Mouse (Mus musculus) intestine, embryonic 14.5 days (tissue): ENCODE data around the gene Clcn2. TPM values are rescaled to one million over a fixed set of nuclear protein-coding genes. Genes with fewer than 3 reads are reported as not detected.
A peak's percentile ranks its signal among the peaks of the same experiment; 100 is the strongest.

Experiments
- ATAC-seq: fragments of 200-750 bp; cut with Nextera tagmentation; replicated peaks from 2 replicates; pipeline ENCODE4 v1.8.0; 2017; ENCODE audit warnings: low read depth, moderate number of reproducible peaks, moderate TSS enrichment, moderate library complexity; ENCODE audit not compliant: low FRiP score, low TSS enrichment
- DNase-seq: peaks from one replicate; pipeline ENCODE4 v3.0.0-alpha.2; 2018; ENCODE audit warnings: low spot score
- H3K27ac ChIP-seq: fragments of 300-500 bp; sonication (generic); 2 replicates; pipeline ENCODE4 v1.5.1; 2014; ENCODE audit warnings: low read depth, mild to moderate bottlenecking, control low read depth
- H3K27me3 ChIP-seq: fragments of 300-500 bp; sonication (generic); replicated peaks from 2 replicates; pipeline ENCODE4 v1.6.1; 2014; ENCODE audit warnings: low read length, control low read depth; ENCODE audit not compliant: control insufficient read depth, insufficient read depth
- H3K36me3 ChIP-seq: fragments of 300-500 bp; sonication (generic); 2 replicates; pipeline ENCODE4 v1.6.1; 2014; ENCODE audit warnings: low read length, control low read depth; ENCODE audit not compliant: control insufficient read depth, insufficient read depth
- H3K4me1 ChIP-seq: fragments of 300-500 bp; sonication (generic); replicated peaks from 2 replicates; pipeline ENCODE4 v1.6.1; 2014; ENCODE audit warnings: low read length, control low read depth, mixed read lengths; ENCODE audit not compliant: control insufficient read depth, insufficient read depth
- H3K4me2 ChIP-seq: fragments of 300-500 bp; sonication (generic); 2 replicates; pipeline ENCODE4 v1.6.1; 2014; ENCODE audit warnings: low read length
- H3K4me3 ChIP-seq: fragments of 300-500 bp; sonication (generic); 2 replicates; pipeline ENCODE4 v1.5.1; 2014; ENCODE audit warnings: low read depth, low read length, control low read depth, mixed read lengths
- H3K9ac ChIP-seq: fragments of 300-500 bp; sonication (generic); 2 replicates; pipeline ENCODE4 v1.6.1; 2014; ENCODE audit warnings: mild to moderate bottlenecking, low read length
- H3K9me3 ChIP-seq: fragments of 300-500 bp; sonication (generic); 2 replicates; pipeline ENCODE4 v1.6.1; 2016; ENCODE audit warnings: low read length, control low read depth; ENCODE audit not compliant: control insufficient read depth
- WGBS: fragments of 180-500 bp; shearing (Covaris S2); extraction: QIAGEN DNeasy Blood & Tissue Kit; methylation state at CpG from one replicate; pipeline ENCODE4 v1.1.7; 2014; 5-methylcytosine and 5-hydroxymethylcytosine counted together
- polyA plus RNA-seq: library from polyadenylated mRNA; unstranded; fragments of >200 nt; fragmentation: Nextera tagmentation; extraction: Ambion mirVana; gene quantifications from 2 replicates; pipeline ENCODE4 v1.2.1, GENCODE M21; 2014

The Clcn2 gene
- polyA plus RNA-seq, 1 experiment from 2014 or later = 15.9 TPM

DNA sequence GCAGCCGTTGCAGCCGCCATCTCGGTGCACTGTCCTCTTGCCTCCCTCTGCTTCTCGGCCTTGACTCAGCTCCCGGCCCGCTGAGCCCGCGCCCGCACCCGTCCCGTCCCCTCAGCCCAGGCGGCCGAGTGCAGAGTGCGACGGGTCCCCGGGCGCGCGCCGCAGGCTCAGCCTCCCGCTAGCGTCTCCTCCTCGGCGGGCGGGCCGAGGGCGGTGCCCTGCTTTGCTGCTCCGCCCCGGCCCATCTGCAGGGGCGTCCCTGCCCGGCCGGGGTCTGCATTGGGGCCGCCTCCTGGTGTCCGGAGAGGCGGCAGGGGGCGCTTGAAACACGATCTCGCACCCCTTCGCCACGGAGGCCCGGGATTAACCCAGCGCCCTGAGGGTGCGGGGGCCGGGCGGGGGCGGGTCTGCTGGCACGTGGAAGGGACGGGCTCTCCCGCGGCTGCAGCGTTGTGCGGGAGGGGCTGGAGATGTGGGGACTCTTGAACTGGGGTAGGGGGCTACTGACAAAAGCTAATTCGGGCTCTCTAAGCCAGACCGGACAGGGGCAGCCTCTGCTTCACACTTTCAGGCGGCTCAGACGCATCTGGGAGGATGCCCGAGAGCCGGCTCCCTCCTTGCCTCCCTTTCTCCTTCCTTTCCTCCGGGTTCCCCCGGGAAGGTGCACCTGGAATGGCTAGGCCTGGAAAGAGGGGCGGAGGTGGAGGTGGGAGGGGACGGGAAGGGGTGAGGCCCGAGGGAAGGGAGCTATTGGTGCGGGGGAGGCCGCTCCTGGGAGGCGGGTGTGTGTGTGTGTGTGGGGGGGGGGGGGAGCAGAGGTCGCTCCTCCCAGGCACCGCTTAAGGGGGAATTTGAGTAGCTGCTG is 1.3 kb downstream of the Clcn2 start:
- peaks cover 20% of the 10 kb centered on the region for H3K4me1 ChIP-seq
- H3K27ac ChIP-seq = peak overlapping the region; percentile 95
- H3K27me3 ChIP-seq = no peaks in the 10 kb centered on the region
- ATAC-seq = peak; percentile 84
- peak; percentile 93 for DNase-seq
- H3K9me3 ChIP-seq = no peaks in the 10 kb centered on the region
- peak overlapping the region; percentile 86 for H3K4me2 ChIP-seq
- H3K9ac ChIP-seq = peak overlapping the region; percentile 65
- under 1% methylated on average over 63 of the region's 68 CpGs for WGBS
- H3K36me3 ChIP-seq = peaks cover 39% of the 10 kb centered on the region
- peak overlapping the region; percentile 61 for H3K4me3 ChIP-seq

DNA sequence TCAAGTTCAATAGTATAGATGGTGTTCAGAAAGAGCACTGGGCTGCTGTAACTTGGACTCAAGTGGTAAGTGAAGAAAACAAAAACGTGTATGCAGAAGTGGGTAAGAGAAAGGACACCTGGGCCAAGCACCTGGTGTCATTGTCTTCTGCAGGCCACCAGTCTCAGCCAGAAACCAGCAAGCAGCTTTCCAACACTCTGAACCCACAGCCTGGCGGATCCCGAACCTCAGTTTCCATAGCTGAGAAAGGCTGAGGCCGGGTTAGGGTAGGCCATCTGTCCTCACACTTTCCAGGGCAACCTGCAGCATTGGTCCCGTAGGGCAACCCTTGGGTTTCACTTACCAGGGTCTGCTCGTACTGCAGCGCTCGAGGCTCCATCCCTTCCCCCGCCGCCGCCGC is 2.0 kb downstream of the Clcn2 start:
- Histone ChIP-seq H3K27ac (peak overlapping the region; percentile 95), H3K9me3 (no peaks in the 10 kb centered on the region), H3K36me3 (peaks cover 35% of the 10 kb centered on the region), H3K4me1 (peaks cover 20% of the 10 kb centered on the region), H3K27me3 (no peaks in the 10 kb centered on the region), H3K9ac (peak overlapping the region; percentile 65), H3K4me2 (peak overlapping the region; percentile 86), H3K4me3 (peak overlapping the region; percentile 61)
- 1% methylated on average over 12 of the region's 12 CpGs for whole genome bisulfite sequencing
- no peak for DNase-seq
- no peak for ATAC-seq

DNA sequence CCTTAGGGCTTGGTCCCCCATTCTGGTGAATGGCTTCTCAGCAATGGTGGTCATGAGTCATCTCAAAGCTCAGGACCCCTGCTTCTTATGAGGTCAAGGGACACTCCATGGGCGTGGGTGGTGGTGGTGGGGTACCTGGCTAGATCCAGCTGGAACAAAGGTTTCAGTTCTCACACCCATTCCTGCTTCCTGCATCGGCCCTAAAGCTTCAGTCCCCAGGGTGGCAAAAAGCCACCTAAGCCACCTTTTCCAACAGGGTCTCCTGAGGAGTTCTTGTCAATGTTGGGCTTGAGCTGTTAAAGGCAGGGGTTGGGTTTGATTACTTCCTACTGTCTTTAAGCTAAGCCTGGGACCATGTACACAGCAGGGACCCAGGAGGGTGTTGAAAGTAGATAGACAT is 2.4 kb downstream of the Clcn2 start:
- H3K4me1 ChIP-seq = peaks cover 20% of the 10 kb centered on the region

DNA sequence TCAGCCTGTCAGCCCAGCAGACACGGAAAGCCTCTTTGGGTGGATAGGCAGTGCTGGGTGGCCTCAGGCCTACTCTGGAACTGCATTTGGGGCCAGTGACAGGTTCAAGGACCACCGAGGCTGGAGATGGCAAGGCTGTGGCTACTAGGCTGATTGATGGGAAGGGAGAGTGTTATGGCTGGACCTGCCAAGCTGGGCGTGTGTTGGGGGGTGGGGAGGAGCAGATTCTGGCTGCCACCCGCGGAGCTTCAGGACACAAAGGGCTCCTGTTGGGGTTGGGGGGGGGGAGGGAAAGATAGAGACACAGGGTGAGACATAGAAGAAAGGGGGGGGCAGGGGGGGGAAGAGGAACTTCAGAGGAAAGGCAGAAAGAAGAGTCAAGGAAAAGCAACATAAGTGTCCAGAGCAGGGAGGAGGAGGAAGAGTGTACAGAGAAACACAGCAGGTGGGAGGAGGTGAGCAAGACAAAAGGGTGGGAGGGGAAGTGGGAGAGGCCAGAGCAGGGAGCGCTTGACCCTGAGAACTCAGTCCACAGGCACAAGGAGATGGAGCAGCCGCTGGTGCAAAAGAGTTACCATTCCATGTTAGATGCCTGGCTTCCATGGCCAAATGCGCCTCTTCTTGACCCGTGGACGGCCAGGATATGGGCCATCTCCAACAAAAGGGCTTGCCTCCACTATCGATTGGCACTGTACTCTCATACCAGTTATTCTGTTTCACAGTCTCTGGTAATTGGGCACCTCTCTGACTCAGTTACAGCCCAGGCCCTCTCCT is 3.1 kb downstream of the Clcn2 start:
- no peaks in the 10 kb centered on the region for H3K9me3 ChIP-seq
- H3K4me1 ChIP-seq = peaks cover 20% of the 10 kb centered on the region
- WGBS = 49% methylated on average over 11 of the region's 11 CpGs
- peaks cover 33% of the 10 kb centered on the region for H3K36me3 ChIP-seq
- H3K4me2 ChIP-seq = peak overlapping the region; percentile 86
- H3K9ac ChIP-seq = no peak overlapping the region
- peak overlapping the region; percentile 61; the same call in 1 of the 2 replicates for H3K4me3 ChIP-seq
- no peaks in the 10 kb centered on the region for H3K27me3 ChIP-seq
- no peak overlapping the region for H3K27ac ChIP-seq
- no peak for ATAC-seq
- no peak for DNase-seq

More for the DNA sequence above, 2.4 kb downstream of the Clcn2 start:
- DNase-seq (no peak), ATAC-seq (no peak)
- Histone ChIP-seq H3K36me3 (peaks cover 35% of the 10 kb centered on the region), H3K9ac (peak overlapping the region; percentile 65), H3K4me2 (peak overlapping the region; percentile 86), H3K27me3 (no peaks in the 10 kb centered on the region), H3K9me3 (no peaks in the 10 kb centered on the region), H3K27ac (no peak overlapping the region), H3K4me3 (peak overlapping the region; percentile 61)
- 54% methylated on average over 2 of the region's 2 CpGs for WGBS

DNA sequence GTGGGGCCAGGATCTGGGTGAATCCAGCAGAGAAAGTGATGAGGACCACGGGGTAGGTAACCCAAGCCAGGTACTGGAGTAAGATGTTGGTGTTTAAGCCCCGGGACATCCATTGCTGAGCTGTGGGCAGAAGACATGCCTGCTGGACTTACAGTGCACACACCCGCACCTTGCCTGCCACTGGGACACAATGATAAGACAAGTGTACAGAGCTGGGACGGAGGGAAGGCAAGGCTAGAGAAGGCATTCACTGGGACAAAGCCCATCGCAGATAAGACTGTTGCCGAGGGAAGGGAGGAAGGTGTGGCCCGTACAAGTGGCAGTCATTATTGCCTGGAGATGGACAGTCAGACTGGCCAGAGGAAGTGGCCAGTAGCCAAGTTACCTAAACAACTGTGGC is 4.7 kb downstream of the Clcn2 start:
- DNase-seq (no peak), ATAC-seq (no peak)
- Histone ChIP-seq H3K4me2 (no peak overlapping the region), H3K9ac (no peak overlapping the region), H3K27me3 (no peaks in the 10 kb centered on the region), H3K36me3 (peaks cover 43% of the 10 kb centered on the region), H3K4me1 (peaks cover 13% of the 10 kb centered on the region), H3K9me3 (no peaks in the 10 kb centered on the region), H3K4me3 (no peak overlapping the region), H3K27ac (no peak overlapping the region)
- 81% methylated on average over 7 of the region's 7 CpGs for WGBS

DNA sequence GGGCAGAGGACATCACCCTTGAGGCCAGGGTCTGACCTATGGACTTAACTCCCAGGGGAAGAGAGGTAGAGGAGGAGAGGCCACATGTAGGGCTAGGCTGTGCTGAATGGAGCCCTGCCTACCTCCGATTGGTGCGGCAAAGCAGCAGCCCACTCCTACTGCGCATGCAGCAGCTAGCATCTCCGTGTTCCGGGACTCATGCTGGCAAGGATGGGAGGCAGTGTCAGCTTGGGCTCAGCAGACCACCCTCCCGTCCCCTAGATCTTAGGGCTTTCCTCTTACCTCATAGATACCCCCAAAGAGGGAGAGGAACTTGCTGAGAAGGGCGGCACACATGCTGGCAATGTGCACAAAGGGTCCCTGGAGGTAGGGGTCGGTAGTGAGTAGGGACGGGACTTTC is 5.4 kb downstream of the Clcn2 start:
- no peak for DNase-seq
- H3K9ac ChIP-seq = no peak overlapping the region
- no peak overlapping the region for H3K27ac ChIP-seq
- H3K4me3 ChIP-seq = no peak overlapping the region
- H3K27me3 ChIP-seq = no peaks in the 10 kb centered on the region
- 81% methylated on average over 9 of the region's 9 CpGs for WGBS
- H3K9me3 ChIP-seq = no peaks in the 10 kb centered on the region
- peaks cover 50% of the 10 kb centered on the region for H3K36me3 ChIP-seq
- no peak overlapping the region for H3K4me2 ChIP-seq
- ATAC-seq = no peak
- H3K4me1 ChIP-seq = peaks cover 13% of the 10 kb centered on the region

DNA sequence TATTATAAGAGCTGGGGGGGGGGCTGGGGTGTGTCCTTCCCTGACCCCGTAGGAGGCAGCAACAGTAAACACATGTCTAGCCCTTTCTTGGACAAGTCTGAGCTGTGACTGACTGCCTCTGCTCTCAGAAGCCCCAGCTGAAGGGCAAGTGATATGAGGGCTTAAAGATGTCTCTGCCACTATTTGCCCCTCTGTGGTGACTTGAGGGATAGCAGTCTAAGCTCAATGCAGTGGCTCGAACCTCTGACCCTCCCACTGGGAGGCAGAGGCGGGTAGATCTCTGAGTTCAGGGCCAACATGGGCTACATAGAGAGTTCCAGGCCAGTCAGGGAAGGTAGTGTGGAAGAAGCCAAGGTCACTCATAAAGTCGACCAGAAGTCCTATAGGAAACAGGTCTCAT is 6.7 kb downstream of the Clcn2 start:
- no peaks in the 10 kb centered on the region for H3K9me3 ChIP-seq
- H3K4me1 ChIP-seq = peaks cover 11% of the 10 kb centered on the region
- ATAC-seq (no peak), DNase-seq (no peak)
- no peaks in the 10 kb centered on the region for H3K27me3 ChIP-seq
- H3K4me3 ChIP-seq = no peak overlapping the region
- 87% methylated on average over 4 of the region's 4 CpGs for WGBS
- no peak overlapping the region for H3K9ac ChIP-seq
- H3K27ac ChIP-seq = no peak overlapping the region
- H3K36me3 ChIP-seq = peaks cover 63% of the 10 kb centered on the region
- no peak overlapping the region for H3K4me2 ChIP-seq

DNA sequence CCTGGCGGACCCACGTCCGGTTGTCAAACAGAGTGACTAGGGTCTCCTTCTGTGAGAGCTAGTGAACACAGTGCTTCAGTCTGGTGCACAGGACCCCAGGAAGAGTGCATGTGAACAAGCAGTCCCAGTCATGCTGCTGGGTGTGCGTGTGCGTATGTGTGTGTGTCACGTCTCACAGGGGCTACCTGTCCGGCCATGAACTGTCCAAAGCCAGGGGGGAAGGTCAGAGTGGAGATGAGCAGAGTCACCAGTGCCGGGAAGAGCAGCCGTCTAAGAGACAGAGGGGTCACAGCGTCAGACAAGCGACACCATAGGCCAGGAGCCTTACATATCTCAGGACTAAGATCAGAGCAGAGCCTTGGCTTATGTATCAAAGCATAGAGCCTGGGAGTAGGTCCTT is 7.2 kb downstream of the Clcn2 start:
- peaks cover 67% of the 10 kb centered on the region for H3K36me3 ChIP-seq
- WGBS = 92% methylated on average over 11 of the region's 11 CpGs
- no peaks in the 10 kb centered on the region for H3K27me3 ChIP-seq
- ATAC-seq = no peak
- H3K9me3 ChIP-seq = no peaks in the 10 kb centered on the region
- peaks cover 9% of the 10 kb centered on the region for H3K4me1 ChIP-seq
- no peak overlapping the region for H3K4me3 ChIP-seq
- no peak overlapping the region for H3K9ac ChIP-seq
- DNase-seq = no peak
- no peak overlapping the region for H3K4me2 ChIP-seq
- H3K27ac ChIP-seq = no peak overlapping the region
